26 mouse cellular contexts compared by ENCODE assay signal in genomic region chr3:113905162-113905561, GRCm38 (mm10).
"Had no signal": no experiment of that assay in that cellular context is flagged by ENCODE, and none has a peak within 500 bp of the region (broad histone marks: within the 10 kb centered on the region; RNA-seq: fewer than 3 reads in every experiment).

No protein-coding gene starts in this region.

- DNase-seq: cerebellum, adult 2 months; cerebellum, adult 8-10 months; cerebellum, adult 9-10 months; cerebellum, adult 9-11 months; cerebellum, postnatal 25 days; cerebellum, postnatal 36 days; embryo, embryonic 11 days; forebrain, postnatal 0 days; gastrocnemius, adult 2 months; gastrocnemius, postnatal 10 days; gastrocnemius, postnatal 14 days; gastrocnemius, postnatal 25 days; gastrocnemius, postnatal 36 days; heart, adult 11 months; heart, adult 18-20 months had no signal

- H3K27ac ChIP-seq: embryonic facial prominence, embryonic 10.5 days; embryonic facial prominence, embryonic 12.5 days; embryonic facial prominence, embryonic 13.5 days; embryonic facial prominence, embryonic 15.5 days; forebrain, embryonic 10.5 days; forebrain, embryonic 12.5 days; forebrain, embryonic 13.5 days; forebrain, embryonic 15.5 days; gastrocnemius, adult 2 months had no signal

- ATAC-seq: forebrain, embryonic 13.5 days; forebrain, embryonic 14.5 days; forebrain, embryonic 15.5 days; forebrain, embryonic 16.5 days; forebrain, postnatal 0 days had no signal

- H3K36me3 ChIP-seq: embryonic facial prominence, embryonic 10.5 days; embryonic facial prominence, embryonic 12.5 days; embryonic facial prominence, embryonic 13.5 days; embryonic facial prominence, embryonic 15.5 days; forebrain, embryonic 10.5 days; forebrain, embryonic 12.5 days; forebrain, embryonic 15.5 days had no signal

- H3K27me3 ChIP-seq: embryonic facial prominence, embryonic 12.5 days; embryonic facial prominence, embryonic 13.5 days; embryonic facial prominence, embryonic 15.5 days; forebrain, embryonic 12.5 days; forebrain, embryonic 13.5 days; forebrain, embryonic 15.5 days had no signal

- H3K9ac ChIP-seq: embryonic facial prominence, embryonic 12.5 days; embryonic facial prominence, embryonic 13.5 days; embryonic facial prominence, embryonic 15.5 days; forebrain, embryonic 12.5 days; forebrain, embryonic 13.5 days; forebrain, embryonic 15.5 days; forebrain, postnatal 0 days had no signal

- H3K4me3 ChIP-seq: embryonic facial prominence, embryonic 10.5 days; embryonic facial prominence, embryonic 12.5 days; embryonic facial prominence, embryonic 13.5 days; embryonic facial prominence, embryonic 15.5 days; erythroblast, embryonic 14.5 days; forebrain, embryonic 10.5 days; forebrain, embryonic 12.5 days; forebrain, embryonic 13.5 days; forebrain, embryonic 15.5 days; gastrocnemius, adult 2 months had no signal

- H3K9me3 ChIP-seq: embryonic facial prominence, embryonic 10.5 days; embryonic facial prominence, embryonic 12.5 days; embryonic facial prominence, embryonic 13.5 days; embryonic facial prominence, embryonic 15.5 days; forebrain, embryonic 10.5 days; forebrain, embryonic 12.5 days; forebrain, embryonic 13.5 days; forebrain, embryonic 15.5 days had no signal

- H3K4me2 ChIP-seq: embryonic facial prominence, embryonic 12.5 days; embryonic facial prominence, embryonic 13.5 days; embryonic facial prominence, embryonic 15.5 days; forebrain, embryonic 12.5 days; forebrain, embryonic 13.5 days; forebrain, embryonic 15.5 days had no signal

- H3K4me1 ChIP-seq: embryonic facial prominence, embryonic 10.5 days; embryonic facial prominence, embryonic 12.5 days; embryonic facial prominence, embryonic 13.5 days; embryonic facial prominence, embryonic 15.5 days; forebrain, embryonic 13.5 days; forebrain, embryonic 15.5 days had no signal
